Mouse (Mus musculus): ENCODE measurements at regions not wholly inside any gene's neighbourhood (a gene's known extent, or its start where the extent isn't known, plus 50 kb on each side); places are given as distances from the start of the nearest gene placed in this dataset.

GRCm38 (mm10) chr12:7548759-7549158, 428.7 kb upstream of the Apob start:
- Histone ChIP-seq H3K27me3 (ENCODE audit: control insufficient read depth, insufficient read depth, low read length) (no peaks in the 10 kb centered on the region), H3K36me3 (ENCODE audit: control insufficient read depth, insufficient read depth, low read length) (no peaks in the 10 kb centered on the region), H3K27ac (ENCODE audit: control insufficient read depth, insufficient read depth, low read depth, low read length) (no peak overlapping the region), H3K4me3 (ENCODE audit: control insufficient read depth, low read depth, low read length) (no peak overlapping the region), H3K4me1 (ENCODE audit: control insufficient read depth, insufficient read depth, low read length) (no peaks in the 10 kb centered on the region)
- TF ChIP-seq CTCF (IDR thresholded peaks at IDR 0.05; ENCODE audit: control insufficient read depth, insufficient read depth, insufficient replicate concordance, low read depth, low read length) (no peak), POLR2A (IDR thresholded peaks at IDR 0.05; ENCODE audit: control insufficient read depth, low read depth, low read length) (no peak)

- Histone ChIP-seq H3K27ac (ENCODE audit: control insufficient read depth, insufficient read depth, low read depth, low read length) (no peak overlapping the region), H3K36me3 (ENCODE audit: control insufficient read depth, insufficient read depth, low read length) (no peaks in the 10 kb centered on the region), H3K27me3 (ENCODE audit: control insufficient read depth, insufficient read depth, low read length) (no peaks in the 10 kb centered on the region), H3K4me1 (ENCODE audit: control insufficient read depth, insufficient read depth, low read length) (no peaks in the 10 kb centered on the region), H3K4me3 (ENCODE audit: control insufficient read depth, low read depth, low read length) (no peak overlapping the region)
- TF ChIP-seq POLR2A (IDR thresholded peaks at IDR 0.05; ENCODE audit: control insufficient read depth, low read depth, low read length) (no peak), CTCF (IDR thresholded peaks at IDR 0.05; ENCODE audit: control insufficient read depth, insufficient read depth, insufficient replicate concordance, low read depth, low read length) (no peak)
These were observed 417.2 kb upstream of the Apob start for GRCm38 (mm10) chr12:7560245-7560644.

- Histone ChIP-seq H3K4me3 (ENCODE audit: control insufficient read depth, low read depth, low read length) (no peak overlapping the region), H3K27me3 (ENCODE audit: control insufficient read depth, insufficient read depth, low read length) (no peaks in the 10 kb centered on the region), H3K4me1 (ENCODE audit: control insufficient read depth, insufficient read depth, low read length) (no peaks in the 10 kb centered on the region), H3K27ac (ENCODE audit: control insufficient read depth, insufficient read depth, low read depth, low read length) (no peak overlapping the region), H3K36me3 (ENCODE audit: control insufficient read depth, insufficient read depth, low read length) (no peaks in the 10 kb centered on the region)
- no peak for TF ChIP-seq POLR2A (IDR thresholded peaks at IDR 0.05; ENCODE audit: control insufficient read depth, low read depth, low read length)
These were observed 401.4 kb upstream of the Apob start for GRCm38 (mm10) chr12:7576081-7576480.

- Histone ChIP-seq H3K4me3 (ENCODE audit: control insufficient read depth, low read depth, low read length) (no peak overlapping the region), H3K27ac (ENCODE audit: control insufficient read depth, insufficient read depth, low read depth, low read length) (no peak overlapping the region), H3K27me3 (ENCODE audit: control insufficient read depth, insufficient read depth, low read length) (no peaks in the 10 kb centered on the region), H3K4me1 (ENCODE audit: control insufficient read depth, insufficient read depth, low read length) (no peaks in the 10 kb centered on the region), H3K36me3 (ENCODE audit: control insufficient read depth, insufficient read depth, low read length) (no peaks in the 10 kb centered on the region)
- TF ChIP-seq POLR2A (IDR thresholded peaks at IDR 0.05; ENCODE audit: control insufficient read depth, low read depth, low read length), result no peak
- no peak for TF ChIP-seq CTCF (IDR thresholded peaks at IDR 0.05; ENCODE audit: control insufficient read depth, insufficient read depth, insufficient replicate concordance, low read depth, low read length)
These were observed 389.9 kb upstream of the Apob start for GRCm38 (mm10) chr12:7587501-7587900.

- Histone ChIP-seq H3K4me1 (ENCODE audit: control insufficient read depth, insufficient read depth, low read length) (no peaks in the 10 kb centered on the region), H3K27ac (ENCODE audit: control insufficient read depth, insufficient read depth, low read depth, low read length) (no peak overlapping the region), H3K4me3 (ENCODE audit: control insufficient read depth, low read depth, low read length) (no peak overlapping the region), H3K36me3 (ENCODE audit: control insufficient read depth, insufficient read depth, low read length) (no peaks in the 10 kb centered on the region), H3K27me3 (ENCODE audit: control insufficient read depth, insufficient read depth, low read length) (no peaks in the 10 kb centered on the region)
- no peak for TF ChIP-seq CTCF (IDR thresholded peaks at IDR 0.05; ENCODE audit: control insufficient read depth, insufficient read depth, insufficient replicate concordance, low read depth, low read length)
- no peak for TF ChIP-seq POLR2A (IDR thresholded peaks at IDR 0.05; ENCODE audit: control insufficient read depth, low read depth, low read length)
These were observed 366.0 kb upstream of the Apob start for GRCm38 (mm10) chr12:7611272-7612092.

- Histone ChIP-seq H3K27ac (ENCODE audit: control insufficient read depth, insufficient read depth, low read depth, low read length) (no peak overlapping the region), H3K4me1 (ENCODE audit: control insufficient read depth, insufficient read depth, low read length) (no peaks in the 10 kb centered on the region), H3K27me3 (ENCODE audit: control insufficient read depth, insufficient read depth, low read length) (no peaks in the 10 kb centered on the region), H3K4me3 (ENCODE audit: control insufficient read depth, low read depth, low read length) (no peak overlapping the region), H3K36me3 (ENCODE audit: control insufficient read depth, insufficient read depth, low read length) (no peaks in the 10 kb centered on the region)
- TF ChIP-seq POLR2A (IDR thresholded peaks at IDR 0.05; ENCODE audit: control insufficient read depth, low read depth, low read length) (no peak), CTCF (IDR thresholded peaks at IDR 0.05; ENCODE audit: control insufficient read depth, insufficient read depth, insufficient replicate concordance, low read depth, low read length) (no peak)
These were observed 340.9 kb upstream of the Apob start for GRCm38 (mm10) chr12:7636417-7637175.

- no peak overlapping the region for H3K4me3 ChIP-seq (ENCODE audit: control insufficient read depth, low read depth, low read length)
- TF ChIP-seq POLR2A (IDR thresholded peaks at IDR 0.05; ENCODE audit: control insufficient read depth, low read depth, low read length) (no peak), CTCF (IDR thresholded peaks at IDR 0.05; ENCODE audit: control insufficient read depth, insufficient read depth, insufficient replicate concordance, low read depth, low read length) (no peak)
- H3K27me3 ChIP-seq (ENCODE audit: control insufficient read depth, insufficient read depth, low read length), result no peaks in the 10 kb centered on the region
- H3K4me1 ChIP-seq (ENCODE audit: control insufficient read depth, insufficient read depth, low read length), result no peaks in the 10 kb centered on the region
- H3K36me3 ChIP-seq (ENCODE audit: control insufficient read depth, insufficient read depth, low read length), result no peaks in the 10 kb centered on the region
- no peak overlapping the region for H3K27ac ChIP-seq (ENCODE audit: control insufficient read depth, insufficient read depth, low read depth, low read length)
These were observed 339.8 kb upstream of the Apob start for GRCm38 (mm10) chr12:7637629-7638028.

All from testis, adult 2 months (tissue).